Mouse (Mus musculus): ENCODE results near the gene Cdk4. TPM values are rescaled to one million over a fixed set of nuclear protein-coding genes. Genes with fewer than 3 reads are reported as not detected.
"Not testable (repeated sequence)": the region's sequence is repeated elsewhere in the genome, so short reads cannot be mapped to it uniquely, and the experiment has no call there.

Cdk4 gene
- total and polyA plus RNA-seq, 2 experiments from 2014 or later = 392 to 457 TPM

- DNase-seq (ENCODE audit: low spot score) = no peak
- H3K27me3 ChIP-seq (ENCODE audit: control insufficient read depth, insufficient read depth, low read length) = peaks cover 17% of the 10 kb centered on the region
- WGBS = 11% methylated on average over 8 of the region's 8 CpGs
- H3K9ac ChIP-seq (replicated peaks; ENCODE audit: low read depth, low read length) = no peak overlapping the region
- H3K36me3 ChIP-seq (replicated peaks; ENCODE audit: control insufficient read depth, insufficient read depth, low read length) = no peaks in the 10 kb centered on the region
- TF ChIP-seq EP300 (IDR thresholded peaks at IDR 0.05; ENCODE audit: low read depth) = no peak
- TF ChIP-seq CTCF (IDR thresholded peaks at IDR 0.05; ENCODE audit: low read depth) = no peak
- no peak overlapping the region for H3K27ac ChIP-seq (ENCODE audit: low read depth)
- H3K9me3 ChIP-seq (replicated peaks; ENCODE audit: control insufficient read depth, low read length) = no peaks in the 10 kb centered on the region
- ATAC-seq (ENCODE audit: insufficient read depth, low read depth) = no peak
- no peaks in the 10 kb centered on the region for H3K4me1 ChIP-seq (ENCODE audit: control insufficient read depth, insufficient read depth)
- H3K4me2 ChIP-seq (ENCODE audit: low read depth, low read length) = peak overlapping the region; percentile 100
- H3K4me3 ChIP-seq (ENCODE audit: low read depth, low read length) = peak overlapping the region; percentile 76
Observed at GRCm38 (mm10) chr10:127058708-127059107, 4.6 kb upstream of the Cdk4 start.

DNA sequence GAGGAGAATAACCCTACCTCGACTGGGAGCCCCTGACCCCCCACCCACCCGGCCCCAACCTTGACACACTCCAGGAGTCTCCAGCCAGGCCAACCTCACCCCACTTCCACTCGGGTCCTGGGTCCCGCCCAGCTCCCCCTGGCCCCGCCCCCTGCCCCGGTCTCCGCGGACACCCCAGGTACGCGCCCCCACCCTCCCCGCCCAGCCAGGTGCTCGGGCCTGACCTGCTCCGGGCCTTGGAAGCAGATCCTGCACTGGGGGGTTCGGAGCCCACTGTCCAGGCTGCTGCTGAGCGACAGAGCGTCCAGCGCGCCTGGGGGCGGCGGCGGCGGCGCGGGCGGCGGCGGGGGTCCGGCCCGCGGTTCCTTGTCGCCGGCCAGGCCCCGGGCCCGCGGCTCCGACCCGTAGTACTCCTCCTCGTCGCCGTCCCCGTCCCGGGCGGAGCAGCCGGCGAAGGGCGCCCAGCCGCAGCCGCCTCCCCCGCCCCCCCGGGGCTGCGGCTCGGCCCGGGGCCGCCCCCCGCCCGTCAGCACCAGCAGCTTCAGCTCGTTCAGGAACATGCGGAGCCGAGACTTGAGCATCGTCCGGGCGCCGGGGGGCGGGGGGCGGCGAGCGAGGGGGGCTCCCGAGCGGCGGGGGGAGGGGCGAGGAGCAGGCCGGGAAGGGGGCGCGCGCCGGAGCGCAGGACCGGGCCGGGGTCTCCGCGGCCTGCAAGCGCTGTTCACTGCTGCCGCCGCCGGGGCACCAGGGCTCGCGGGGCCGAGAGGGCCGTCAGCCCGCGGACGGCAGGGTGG is 4.0 kb upstream of the Cdk4 start:
- peaks cover 2% of the 10 kb centered on the region; the same call in 1 of the 2 replicates for H3K4me1 ChIP-seq (ENCODE audit: control insufficient read depth, insufficient read depth)
- peaks cover 17% of the 10 kb centered on the region for H3K27me3 ChIP-seq (ENCODE audit: control insufficient read depth, insufficient read depth, low read length)
- no peak for DNase-seq (ENCODE audit: low spot score)
- TF ChIP-seq EP300 (IDR thresholded peaks at IDR 0.05; ENCODE audit: low read depth) (no peak), CTCF (IDR thresholded peaks at IDR 0.05; ENCODE audit: low read depth) (no peak)
- WGBS = 1% methylated on average over 29 of the region's 92 CpGs
- peak overlapping the region; percentile 100 for H3K4me2 ChIP-seq (ENCODE audit: low read depth, low read length)
- no peak for ATAC-seq (ENCODE audit: insufficient read depth, low read depth)
- H3K36me3 ChIP-seq (replicated peaks; ENCODE audit: control insufficient read depth, insufficient read depth, low read length) = no peaks in the 10 kb centered on the region
- H3K4me3 ChIP-seq (ENCODE audit: low read depth, low read length) = peak overlapping the region; percentile 76
- no peaks in the 10 kb centered on the region for H3K9me3 ChIP-seq (replicated peaks; ENCODE audit: control insufficient read depth, low read length)
- no peak overlapping the region for H3K27ac ChIP-seq (ENCODE audit: low read depth)
- peak overlapping the region; percentile 59 for H3K9ac ChIP-seq (replicated peaks; ENCODE audit: low read depth, low read length)

GRCm38 (mm10) chr10:127059968-127060916 is 3.1 kb upstream of the Cdk4 start, which contains the start of gene March9:
TSS of gene March9 (minus strand) at chr10:127060184.
- TF ChIP-seq CTCF (IDR thresholded peaks at IDR 0.05; ENCODE audit: low read depth) (no peak), EP300 (IDR thresholded peaks at IDR 0.05; ENCODE audit: low read depth) (no peak)

GRCm38 (mm10) chr10:127061085-127061484 is 2.2 kb upstream of the Cdk4 start:
- DNase-seq (ENCODE audit: low spot score) (no peak), ATAC-seq (ENCODE audit: insufficient read depth, low read depth) (no peak)
- WGBS = 45% methylated on average over 5 of the region's 5 CpGs
- H3K27ac ChIP-seq (ENCODE audit: low read depth) = no peak overlapping the region
- H3K9ac ChIP-seq (replicated peaks; ENCODE audit: low read depth, low read length) = no peak overlapping the region
- no peak overlapping the region for H3K4me2 ChIP-seq (ENCODE audit: low read depth, low read length)
- no peaks in the 10 kb centered on the region for H3K9me3 ChIP-seq (replicated peaks; ENCODE audit: control insufficient read depth, low read length)
- peaks cover 17% of the 10 kb centered on the region for H3K27me3 ChIP-seq (ENCODE audit: control insufficient read depth, insufficient read depth, low read length)
- H3K4me3 ChIP-seq (ENCODE audit: low read depth, low read length) = no peak overlapping the region
- peaks cover 7% of the 10 kb centered on the region for H3K4me1 ChIP-seq (ENCODE audit: control insufficient read depth, insufficient read depth)
- peaks cover 15% of the 10 kb centered on the region for H3K36me3 ChIP-seq (replicated peaks; ENCODE audit: control insufficient read depth, insufficient read depth, low read length)
- no peak for TF ChIP-seq EP300 (IDR thresholded peaks at IDR 0.05; ENCODE audit: low read depth)
- TF ChIP-seq CTCF (IDR thresholded peaks at IDR 0.05; ENCODE audit: low read depth) = no peak

More at GRCm38 (mm10) chr10:127059968-127060916, 3.1 kb upstream of the Cdk4 start, which contains the start of gene March9:
- peak within 1 kb of the TSS; percentile 100 for H3K4me2 ChIP-seq (ENCODE audit: low read depth, low read length)
- H3K4me3 ChIP-seq (ENCODE audit: low read depth, low read length) = peak within 1 kb of the TSS; percentile 76
- peaks cover 7% of the 10 kb centered on the region for H3K36me3 ChIP-seq (replicated peaks; ENCODE audit: control insufficient read depth, insufficient read depth, low read length)
- ATAC-seq (ENCODE audit: insufficient read depth, low read depth) (no peak), DNase-seq (ENCODE audit: low spot score) (no peak)
- peaks cover 7% of the 10 kb centered on the region for H3K4me1 ChIP-seq (ENCODE audit: control insufficient read depth, insufficient read depth)
- WGBS = 2% methylated on average over 47 of the region's 72 CpGs
- peak within 1 kb of the TSS; percentile 59 for H3K9ac ChIP-seq (replicated peaks; ENCODE audit: low read depth, low read length)
- H3K9me3 ChIP-seq (replicated peaks; ENCODE audit: control insufficient read depth, low read length) = no peaks in the 10 kb centered on the region
- peaks cover 17% of the 10 kb centered on the region for H3K27me3 ChIP-seq (ENCODE audit: control insufficient read depth, insufficient read depth, low read length)
- no peak within 1 kb of the TSS for H3K27ac ChIP-seq (ENCODE audit: low read depth)

DNA sequence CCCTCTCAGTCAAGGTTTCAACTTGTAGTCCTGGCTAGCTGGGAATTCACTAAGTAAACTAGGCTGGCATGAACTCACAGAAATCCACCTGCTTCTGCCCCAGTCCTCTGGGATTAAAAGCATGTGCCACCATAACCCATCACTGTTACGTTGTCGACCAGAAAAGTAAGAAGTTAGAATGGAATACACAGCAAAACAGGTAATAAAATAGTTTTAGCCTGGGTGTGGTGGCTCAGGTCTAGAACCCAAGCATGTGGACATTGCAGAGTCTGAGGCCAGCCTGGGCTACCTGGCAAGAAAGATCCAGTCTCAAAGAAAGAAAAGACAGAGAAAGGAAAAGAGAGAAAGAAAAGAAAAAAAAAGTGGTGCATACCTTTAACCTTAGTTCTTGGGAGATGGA is 1.8 kb upstream of the Cdk4 start:
- no peak for DNase-seq (ENCODE audit: low spot score)

DNA sequence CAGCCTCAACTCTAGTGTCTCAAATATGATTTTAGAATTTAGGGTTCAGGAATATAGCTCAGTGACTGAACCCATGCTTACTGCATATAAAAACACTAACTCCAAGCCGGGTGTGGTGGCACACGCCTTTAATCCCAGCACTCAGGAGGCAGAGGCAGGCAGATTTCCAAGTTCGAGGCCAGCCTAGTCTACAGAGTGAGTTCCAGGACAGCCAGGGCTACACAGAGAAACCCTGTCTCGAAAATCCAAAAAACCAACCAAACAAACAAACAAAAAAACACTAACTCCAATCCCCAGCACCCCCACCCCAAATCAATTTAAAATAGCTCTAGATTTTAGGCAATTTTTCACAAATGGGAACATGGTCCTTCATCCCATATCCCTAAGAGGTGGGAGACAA is 1.2 kb upstream of the Cdk4 start:
- Histone ChIP-seq H3K36me3 (replicated peaks; ENCODE audit: control insufficient read depth, insufficient read depth, low read length) (peaks cover 25% of the 10 kb centered on the region), H3K27me3 (ENCODE audit: control insufficient read depth, insufficient read depth, low read length) (peaks cover 17% of the 10 kb centered on the region)
- H3K4me3 ChIP-seq (ENCODE audit: low read depth, low read length); H3K27ac ChIP-seq (ENCODE audit: low read depth); DNase-seq (ENCODE audit: low spot score); ATAC-seq (ENCODE audit: insufficient read depth, low read depth); H3K9ac ChIP-seq (replicated peaks; ENCODE audit: low read depth, low read length); H3K4me1 ChIP-seq (ENCODE audit: control insufficient read depth, insufficient read depth); H3K9me3 ChIP-seq (replicated peaks; ENCODE audit: control insufficient read depth, low read length); H3K4me2 ChIP-seq (ENCODE audit: low read depth, low read length): not testable (repeated sequence)
- WGBS = 82% methylated on average over 4 of the region's 4 CpGs

More for the DNA sequence above, 1.8 kb upstream of the Cdk4 start:
- no peak overlapping the region for H3K4me3 ChIP-seq (ENCODE audit: low read depth, low read length)
- 66% methylated on average over 2 of the region's 2 CpGs for WGBS
- peaks cover 19% of the 10 kb centered on the region for H3K36me3 ChIP-seq (replicated peaks; ENCODE audit: control insufficient read depth, insufficient read depth, low read length)
- peaks cover 7% of the 10 kb centered on the region for H3K4me1 ChIP-seq (ENCODE audit: control insufficient read depth, insufficient read depth)
- no peaks in the 10 kb centered on the region for H3K9me3 ChIP-seq (replicated peaks; ENCODE audit: control insufficient read depth, low read length)
- H3K9ac ChIP-seq (replicated peaks; ENCODE audit: low read depth, low read length) = no peak overlapping the region
- ATAC-seq (ENCODE audit: insufficient read depth, low read depth) = no peak
- no peak overlapping the region for H3K4me2 ChIP-seq (ENCODE audit: low read depth, low read length)
- H3K27ac ChIP-seq (ENCODE audit: low read depth) = no peak overlapping the region
- TF ChIP-seq EP300 (IDR thresholded peaks at IDR 0.05; ENCODE audit: low read depth) (no peak), CTCF (IDR thresholded peaks at IDR 0.05; ENCODE audit: low read depth) (no peak)
- H3K27me3 ChIP-seq (ENCODE audit: control insufficient read depth, insufficient read depth, low read length) = peaks cover 17% of the 10 kb centered on the region

Measured in heart, postnatal 0 days (tissue).